Mouse (Mus musculus): Measurements from ENCODE around the gene Acvr1. TPM values are rescaled to one million over a fixed set of nuclear protein-coding genes. Genes with fewer than 3 reads are reported as not detected.

Gene Acvr1
- polyA plus RNA-seq, 1 experiment from 2014 or later, result 5.5 TPM

DNA sequence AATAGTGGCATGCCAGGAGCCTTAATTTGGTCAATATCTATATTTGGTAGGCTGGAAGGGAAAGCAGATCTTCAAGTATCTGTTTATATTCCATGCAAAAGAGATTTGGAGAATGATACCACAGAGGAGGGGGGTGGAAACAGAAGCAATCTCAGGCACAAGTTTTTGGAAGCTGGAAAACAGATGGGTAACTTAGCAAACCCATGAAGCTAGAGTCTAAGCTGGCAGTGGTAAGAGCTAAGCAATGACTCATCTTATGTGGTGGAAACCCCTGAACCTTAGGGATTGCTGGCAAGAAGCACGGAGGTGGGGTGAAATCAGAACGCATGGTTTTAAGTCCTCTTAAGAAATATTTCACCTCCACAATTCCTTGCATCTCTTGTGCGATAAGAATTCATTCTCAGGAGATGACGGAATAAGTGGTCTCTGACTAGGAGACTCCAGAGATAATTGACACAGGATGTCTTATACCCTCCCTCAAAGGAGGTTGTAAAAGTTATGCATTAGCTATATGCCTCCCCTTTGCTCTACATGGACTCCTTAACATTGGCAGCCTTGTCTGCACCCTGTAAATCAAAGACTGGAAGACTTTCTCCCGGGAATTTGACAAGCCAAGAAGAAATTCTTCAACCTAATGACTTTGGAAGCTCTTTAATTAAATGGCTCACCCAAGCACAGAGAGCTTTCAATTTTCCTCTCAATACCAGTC lies 157.9 kb downstream of the Acvr1 start:
- ATAC-seq (replicated peaks; ENCODE audit: low FRiP score, low read depth) (no peak), DNase-seq (ENCODE audit: low spot score) (no peak)
- Histone ChIP-seq H3K27me3 (ENCODE audit: insufficient read depth, low read length) (no peaks in the 10 kb centered on the region), H3K9ac (ENCODE audit: low read depth, low read length) (no peak overlapping the region), H3K4me1 (replicated peaks; ENCODE audit: insufficient read depth, low read length) (no peaks in the 10 kb centered on the region), H3K27ac (no peak overlapping the region), H3K36me3 (ENCODE audit: insufficient read depth, low read length) (no peaks in the 10 kb centered on the region), H3K9me3 (replicated peaks; ENCODE audit: low read length) (no peaks in the 10 kb centered on the region), H3K4me3 (replicated peaks; ENCODE audit: low read depth, low read length) (no peak overlapping the region), H3K4me2 (ENCODE audit: low read length) (no peak overlapping the region)
- WGBS, result 44% methylated on average over 5 of the region's 5 CpGs
- no peak for TF ChIP-seq CTCF (IDR thresholded peaks at IDR 0.05; ENCODE audit: low read depth)

- Histone ChIP-seq H3K4me3 (replicated peaks; ENCODE audit: low read depth, low read length) (no peak overlapping the region), H3K9ac (ENCODE audit: low read depth, low read length) (no peak overlapping the region), H3K9me3 (replicated peaks; ENCODE audit: low read length) (no peaks in the 10 kb centered on the region), H3K4me2 (ENCODE audit: low read length) (no peak overlapping the region), H3K27ac (no peak overlapping the region), H3K4me1 (replicated peaks; ENCODE audit: insufficient read depth, low read length) (no peaks in the 10 kb centered on the region), H3K27me3 (ENCODE audit: insufficient read depth, low read length) (no peaks in the 10 kb centered on the region), H3K36me3 (ENCODE audit: insufficient read depth, low read length) (no peaks in the 10 kb centered on the region)
- TF ChIP-seq CTCF (IDR thresholded peaks at IDR 0.05; ENCODE audit: low read depth), result no peak
- WGBS, result 70% methylated on average over 2 of the region's 2 CpGs
- no peak for DNase-seq (ENCODE audit: low spot score)
- ATAC-seq (replicated peaks; ENCODE audit: low FRiP score, low read depth), result no peak
Measured at GRCm38 (mm10) chr2:58403481-58403880, 163.5 kb downstream of the Acvr1 start.

DNA sequence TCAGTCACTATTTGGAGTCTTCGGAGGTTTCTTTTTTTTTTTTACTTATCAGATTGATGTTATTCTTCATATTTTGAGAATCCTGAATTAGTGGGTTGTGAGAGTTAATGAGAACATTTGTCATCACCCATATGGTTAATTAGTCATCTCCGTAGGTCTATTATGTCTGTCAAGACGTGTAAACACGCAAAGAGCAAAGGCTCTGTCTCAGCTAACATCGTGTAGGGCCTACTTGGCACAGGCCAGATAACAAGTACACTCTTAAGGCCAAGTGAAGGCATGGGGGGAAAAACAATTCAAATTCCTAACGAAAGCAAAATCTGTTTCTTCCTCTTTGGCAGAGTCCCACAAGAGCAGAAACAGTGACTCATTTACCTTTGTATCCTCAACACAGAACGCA lies 178.4 kb downstream of the Acvr1 start:
- no peak for TF ChIP-seq CTCF (IDR thresholded peaks at IDR 0.05; ENCODE audit: low read depth)
- WGBS, result 86% methylated on average over 7 of the region's 7 CpGs
- H3K9ac ChIP-seq (ENCODE audit: low read depth, low read length), result no peak overlapping the region
- no peaks in the 10 kb centered on the region for H3K4me1 ChIP-seq (replicated peaks; ENCODE audit: insufficient read depth, low read length)
- H3K36me3 ChIP-seq (ENCODE audit: insufficient read depth, low read length), result no peaks in the 10 kb centered on the region
- H3K4me3 ChIP-seq (replicated peaks; ENCODE audit: low read depth, low read length), result no peak overlapping the region
- no peak overlapping the region for H3K4me2 ChIP-seq (ENCODE audit: low read length)
- H3K9me3 ChIP-seq (replicated peaks; ENCODE audit: low read length), result no peaks in the 10 kb centered on the region
- DNase-seq (ENCODE audit: low spot score) (no peak), ATAC-seq (replicated peaks; ENCODE audit: low FRiP score, low read depth) (no peak)
- H3K27ac ChIP-seq, result no peak overlapping the region
- no peaks in the 10 kb centered on the region for H3K27me3 ChIP-seq (ENCODE audit: insufficient read depth, low read length)

- no peaks in the 10 kb centered on the region for H3K36me3 ChIP-seq (ENCODE audit: insufficient read depth, low read length)
- DNase-seq (ENCODE audit: low spot score), result no peak
- WGBS, result 66% methylated on average over 5 of the region's 5 CpGs
Measured at GRCm38 (mm10) chr2:58380020-58380419, 186.9 kb downstream of the Acvr1 start.

GRCm38 (mm10) chr2:58379475-58379874 lies 187.5 kb downstream of the Acvr1 start:
- Histone ChIP-seq H3K4me1 (replicated peaks; ENCODE audit: insufficient read depth, low read length) (no peaks in the 10 kb centered on the region), H3K4me3 (replicated peaks; ENCODE audit: low read depth, low read length) (no peak overlapping the region), H3K27ac (no peak overlapping the region), H3K27me3 (ENCODE audit: insufficient read depth, low read length) (no peaks in the 10 kb centered on the region), H3K36me3 (ENCODE audit: insufficient read depth, low read length) (no peaks in the 10 kb centered on the region), H3K9ac (ENCODE audit: low read depth, low read length) (no peak overlapping the region), H3K9me3 (replicated peaks; ENCODE audit: low read length) (no peaks in the 10 kb centered on the region), H3K4me2 (ENCODE audit: low read length) (no peak overlapping the region)
- no peak for TF ChIP-seq CTCF (IDR thresholded peaks at IDR 0.05; ENCODE audit: low read depth)
- no peak for DNase-seq (ENCODE audit: low spot score)
- ATAC-seq (replicated peaks; ENCODE audit: low FRiP score, low read depth), result no peak
- 79% methylated on average over 1 of the region's 1 CpGs for WGBS

More at GRCm38 (mm10) chr2:58380020-58380419, 186.9 kb downstream of the Acvr1 start:
- no peak overlapping the region for H3K4me2 ChIP-seq (ENCODE audit: low read length)
- no peak overlapping the region for H3K9ac ChIP-seq (ENCODE audit: low read depth, low read length)
- no peak for ATAC-seq (replicated peaks; ENCODE audit: low FRiP score, low read depth)
- no peak for TF ChIP-seq CTCF (IDR thresholded peaks at IDR 0.05; ENCODE audit: low read depth)
- H3K9me3 ChIP-seq (replicated peaks; ENCODE audit: low read length), result no peaks in the 10 kb centered on the region
- H3K27ac ChIP-seq, result no peak overlapping the region
- no peaks in the 10 kb centered on the region for H3K4me1 ChIP-seq (replicated peaks; ENCODE audit: insufficient read depth, low read length)
- no peak overlapping the region for H3K4me3 ChIP-seq (replicated peaks; ENCODE audit: low read depth, low read length)
- no peaks in the 10 kb centered on the region for H3K27me3 ChIP-seq (ENCODE audit: insufficient read depth, low read length)

GRCm38 (mm10) chr2:58377417-58378130 lies 189.4 kb downstream of the Acvr1 start:
- Histone ChIP-seq H3K27me3 (ENCODE audit: insufficient read depth, low read length) (no peaks in the 10 kb centered on the region), H3K4me3 (replicated peaks; ENCODE audit: low read depth, low read length) (no peak overlapping the region), H3K4me2 (ENCODE audit: low read length) (no peak overlapping the region), H3K4me1 (replicated peaks; ENCODE audit: insufficient read depth, low read length) (no peaks in the 10 kb centered on the region), H3K27ac (no peak overlapping the region), H3K9ac (ENCODE audit: low read depth, low read length) (no peak overlapping the region), H3K36me3 (ENCODE audit: insufficient read depth, low read length) (no peaks in the 10 kb centered on the region), H3K9me3 (replicated peaks; ENCODE audit: low read length) (no peaks in the 10 kb centered on the region)
- ATAC-seq (replicated peaks; ENCODE audit: low FRiP score, low read depth), result no peak
- no peak for TF ChIP-seq CTCF (IDR thresholded peaks at IDR 0.05; ENCODE audit: low read depth)
- 58% methylated on average over 9 of the region's 9 CpGs for WGBS
- DNase-seq (ENCODE audit: low spot score), result no peak
